Mouse (Mus musculus) midbrain, embryonic 11.5 days (tissue): ENCODE results near the gene Abl2. TPM values are rescaled to one million over a fixed set of nuclear protein-coding genes. Genes with fewer than 3 reads are reported as not detected.
A peak's percentile ranks its signal among the peaks of the same experiment; 100 is the strongest.

Experiments used
- ATAC-seq: fragments of 200-750 bp; cut with Nextera tagmentation; 2 replicates; pipeline ENCODE4 v1.8.0; 2017; ENCODE audit warnings: moderate TSS enrichment, moderate library complexity; ENCODE audit not compliant: low FRiP score
- DNase-seq: peaks from one replicate; pipeline ENCODE4 v3.0.0; 2015; ENCODE audit warnings: low spot score; ENCODE audit errors: missing footprints
- H3K27ac ChIP-seq: fragments of 300-500 bp; sonication (generic); 2 replicates; pipeline ENCODE4 v1.5.1; 2014; ENCODE audit warnings: low read depth, low read length
- H3K27me3 ChIP-seq: fragments of 300-500 bp; sonication (generic); 2 replicates; pipeline ENCODE4 v1.6.1; 2014; ENCODE audit warnings: mild to moderate bottlenecking, low read length, moderate library complexity, mixed read lengths; ENCODE audit not compliant: control insufficient read depth, insufficient read depth
- H3K36me3 ChIP-seq: fragments of 300-500 bp; sonication (generic); 2 replicates; pipeline ENCODE4 v1.6.1; 2014; ENCODE audit warnings: mild to moderate bottlenecking, low read length, moderate library complexity, mixed read lengths; ENCODE audit not compliant: control insufficient read depth, insufficient read depth
- H3K4me1 ChIP-seq: fragments of 300-500 bp; sonication (generic); 2 replicates; pipeline ENCODE4 v1.6.1; 2014; ENCODE audit warnings: low read length; ENCODE audit not compliant: control insufficient read depth, insufficient read depth
- H3K4me2 ChIP-seq: fragments of 300-500 bp; sonication (generic); 2 replicates; pipeline ENCODE4 v1.6.1; 2014; ENCODE audit warnings: mild to moderate bottlenecking, moderate library complexity
- H3K4me3 ChIP-seq: fragments of 300-500 bp; sonication (generic); 2 replicates; pipeline ENCODE4 v1.5.1; 2014; ENCODE audit warnings: low read depth, low read length
- H3K9ac ChIP-seq: fragments of 300-500 bp; sonication (generic); 2 replicates; pipeline ENCODE4 v1.6.1; 2014; ENCODE audit warnings: low read length
- H3K9me3 ChIP-seq: fragments of 300-500 bp; sonication (generic); 2 replicates; pipeline ENCODE4 v1.6.1; 2016; ENCODE audit warnings: low read length; ENCODE audit not compliant: control insufficient read depth
- WGBS: fragments of 180-500 bp; shearing (Covaris S2); extraction: QIAGEN DNeasy Blood & Tissue Kit; methylation state at CpG from one replicate; pipeline ENCODE4 v1.1.7; 2014; 5-methylcytosine and 5-hydroxymethylcytosine counted together
- polyA plus RNA-seq: library from polyadenylated mRNA; unstranded; fragments of >200 nt; fragmentation: Nextera tagmentation; extraction: Ambion mirVana; gene quantifications from 2 replicates; pipeline ENCODE4 v1.2.1, GENCODE M21; 2014

The Abl2 gene
- polyA plus RNA-seq, 1 experiment from 2014 or later = 4.9 TPM

DNA sequence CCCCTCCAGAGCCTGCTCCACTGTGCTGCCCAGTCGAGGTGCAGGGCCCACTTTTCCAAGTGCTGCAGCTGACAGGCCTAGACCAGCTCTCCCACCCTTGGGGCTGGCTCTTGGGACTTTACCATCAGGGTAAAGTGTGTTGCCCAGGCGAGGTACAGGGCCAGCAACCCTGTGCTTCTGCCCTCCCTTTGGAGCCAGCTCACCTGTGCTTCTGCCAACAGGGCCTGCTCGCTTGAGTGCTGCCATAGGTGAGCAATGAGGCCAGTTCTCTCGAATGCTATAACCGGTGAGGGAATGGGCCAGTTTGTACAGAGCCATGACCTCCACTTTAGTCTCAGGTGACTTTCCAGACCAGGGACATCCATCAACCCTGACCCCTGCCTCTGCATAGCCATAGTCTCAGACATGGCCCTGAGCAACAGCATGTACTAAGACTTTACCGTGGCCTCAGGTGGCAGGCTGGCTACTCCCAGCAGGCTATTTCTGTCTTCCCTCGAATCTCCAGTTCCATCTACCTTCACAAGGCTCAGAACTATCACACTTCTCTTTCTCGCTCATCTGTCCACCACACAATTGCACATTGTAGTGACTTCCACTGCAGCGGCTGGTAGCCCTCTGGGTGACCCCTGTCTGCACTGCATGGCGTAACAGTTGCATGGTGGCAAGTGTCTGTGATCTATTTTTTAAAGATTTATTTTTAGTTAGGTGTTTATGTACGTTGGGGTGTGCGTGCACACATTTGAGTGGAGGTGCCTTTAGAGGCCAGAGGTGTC, 46.7 kb downstream of the Abl2 start:
- Histone ChIP-seq H3K27ac (no peak overlapping the region), H3K4me2 (no peak overlapping the region), H3K4me1 (no peaks in the 10 kb centered on the region; the same call in 1 of the 2 replicates), H3K9ac (no peak overlapping the region), H3K27me3 (no peaks in the 10 kb centered on the region), H3K36me3 (no peaks in the 10 kb centered on the region), H3K9me3 (no peaks in the 10 kb centered on the region), H3K4me3 (no peak overlapping the region)
- 85% methylated on average over 12 of the region's 12 CpGs for WGBS
- DNase-seq (no peak), ATAC-seq (no peak)

GRCm38 (mm10) chr1:156605940-156606339, 47.4 kb downstream of the Abl2 start:
- Histone ChIP-seq H3K4me1 (no peaks in the 10 kb centered on the region; the same call in 1 of the 2 replicates), H3K9ac (no peak overlapping the region), H3K9me3 (no peaks in the 10 kb centered on the region), H3K27ac (no peak overlapping the region), H3K36me3 (no peaks in the 10 kb centered on the region), H3K27me3 (no peaks in the 10 kb centered on the region), H3K4me2 (no peak overlapping the region), H3K4me3 (no peak overlapping the region)
- WGBS = 86% methylated on average over 2 of the region's 2 CpGs
- ATAC-seq (no peak), DNase-seq (no peak)

GRCm38 (mm10) chr1:156608496-156608895, 49.9 kb downstream of the Abl2 start:
- Histone ChIP-seq H3K4me2 (no peak overlapping the region), H3K4me3 (no peak overlapping the region), H3K36me3 (no peaks in the 10 kb centered on the region), H3K27me3 (peaks cover 2% of the 10 kb centered on the region; the same call in 1 of the 2 replicates), H3K9ac (no peak overlapping the region), H3K9me3 (no peaks in the 10 kb centered on the region), H3K4me1 (peaks cover 4% of the 10 kb centered on the region), H3K27ac (no peak overlapping the region)
- 85% methylated on average over 2 of the region's 2 CpGs for WGBS
- DNase-seq (peak; percentile 57), ATAC-seq (no peak)

GRCm38 (mm10) chr1:156610257-156610656, 51.7 kb downstream of the Abl2 start:
- DNase-seq = peak; percentile 60
- peaks cover 14% of the 10 kb centered on the region for H3K4me1 ChIP-seq
- H3K9me3 ChIP-seq = no peaks in the 10 kb centered on the region
- WGBS = 93% methylated on average over 1 of the region's 1 CpGs
- no peak overlapping the region for H3K4me2 ChIP-seq
- H3K4me3 ChIP-seq = no peak overlapping the region
- H3K36me3 ChIP-seq = no peaks in the 10 kb centered on the region
- no peak overlapping the region for H3K27ac ChIP-seq
- ATAC-seq = no peak
- H3K9ac ChIP-seq = no peak overlapping the region
- H3K27me3 ChIP-seq = peaks cover 2% of the 10 kb centered on the region; the same call in 1 of the 2 replicates

- H3K9ac ChIP-seq = peak overlapping the region; percentile 27; the same call in 1 of the 2 replicates
- H3K4me2 ChIP-seq = peak overlapping the region; percentile 26; the same call in 1 of the 2 replicates
- 2% methylated on average over 9 of the region's 9 CpGs for WGBS
Observed at GRCm38 (mm10) chr1:156613855-156614530, 55.4 kb downstream of the Abl2 start.

GRCm38 (mm10) chr1:156614710-156615109, 56.1 kb downstream of the Abl2 start:
- Histone ChIP-seq H3K27me3 (peaks cover 4% of the 10 kb centered on the region), H3K36me3 (no peaks in the 10 kb centered on the region), H3K4me3 (no peak overlapping the region), H3K9me3 (no peaks in the 10 kb centered on the region), H3K9ac (no peak overlapping the region), H3K4me2 (no peak overlapping the region), H3K27ac (no peak overlapping the region), H3K4me1 (peaks cover 22% of the 10 kb centered on the region)
- ATAC-seq (no peak), DNase-seq (peak; percentile 84)
- WGBS = 76% methylated on average over 1 of the region's 1 CpGs

More at GRCm38 (mm10) chr1:156613855-156614530, 55.4 kb downstream of the Abl2 start:
- peaks cover 22% of the 10 kb centered on the region for H3K4me1 ChIP-seq
- no peaks in the 10 kb centered on the region for H3K36me3 ChIP-seq
- peak; percentile 94 for DNase-seq
- no peaks in the 10 kb centered on the region for H3K9me3 ChIP-seq
- ATAC-seq = peak; percentile 89
- H3K27ac ChIP-seq = peak overlapping the region; percentile 88
- H3K4me3 ChIP-seq = no peak overlapping the region
- peaks cover 4% of the 10 kb centered on the region for H3K27me3 ChIP-seq

DNA sequence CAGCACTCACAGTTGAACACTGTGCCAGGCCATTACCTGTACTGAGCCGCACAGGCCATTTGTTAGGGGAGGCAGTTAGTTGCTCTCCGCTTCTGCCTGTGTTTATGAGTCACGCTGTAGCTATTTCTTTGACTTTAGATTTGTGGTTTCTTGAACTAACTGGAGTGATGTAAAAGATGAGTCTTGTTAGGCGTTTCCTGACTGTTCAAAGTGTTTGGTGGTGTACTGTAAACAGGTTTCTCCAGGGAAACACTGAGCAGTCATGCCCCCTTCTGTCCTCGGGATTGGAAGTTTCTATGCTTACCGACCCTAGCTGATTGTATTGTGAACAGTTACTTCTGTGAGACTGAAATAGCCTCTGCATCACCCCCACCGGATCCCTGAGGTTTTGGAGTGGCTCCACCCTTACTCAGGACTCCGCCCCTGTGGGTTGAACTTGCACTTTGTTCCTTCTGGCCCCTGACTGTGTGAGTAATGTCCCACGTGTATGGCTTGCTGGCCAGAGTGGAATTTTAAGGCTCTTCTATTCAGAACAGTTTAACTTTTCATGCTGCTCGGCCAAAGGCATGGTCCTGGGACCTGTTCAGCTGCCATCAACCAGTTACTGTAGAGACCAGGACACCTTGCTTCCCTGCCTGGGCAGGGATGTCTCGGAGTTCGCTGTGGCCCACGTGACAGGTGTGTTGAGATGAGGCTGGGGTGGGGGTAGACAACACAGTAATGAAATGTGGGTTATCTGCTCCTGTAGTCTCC, 57.0 kb downstream of the Abl2 start:
- Histone ChIP-seq H3K4me1 (peaks cover 22% of the 10 kb centered on the region), H3K27ac (no peak overlapping the region), H3K27me3 (peaks cover 4% of the 10 kb centered on the region), H3K9me3 (no peaks in the 10 kb centered on the region), H3K9ac (0 out of 2 replicates have a peak overlapping the region, but pooled peaks have one; percentile 38), H3K4me2 (peak overlapping the region; percentile 19), H3K36me3 (no peaks in the 10 kb centered on the region), H3K4me3 (no peak overlapping the region)
- 26% methylated on average over 13 of the region's 13 CpGs for WGBS
- no peak for ATAC-seq
- peak; percentile 89 for DNase-seq

GRCm38 (mm10) chr1:156616989-156617598, 58.5 kb downstream of the Abl2 start:
- DNase-seq (peak; percentile 80), ATAC-seq (no peak)
- Histone ChIP-seq H3K27ac (no peak overlapping the region), H3K9me3 (no peaks in the 10 kb centered on the region), H3K4me2 (no peak overlapping the region), H3K27me3 (peaks cover 4% of the 10 kb centered on the region), H3K36me3 (no peaks in the 10 kb centered on the region), H3K9ac (no peak overlapping the region), H3K4me1 (peaks cover 22% of the 10 kb centered on the region), H3K4me3 (no peak overlapping the region)
- 42% methylated on average over 12 of the region's 12 CpGs for WGBS
